Mouse (Mus musculus): ENCODE results near the gene Spink4. TPM values are rescaled to one million over a fixed set of nuclear protein-coding genes. Genes with fewer than 3 reads are reported as not detected.
"Not testable (repeated sequence)": the region's sequence is repeated elsewhere in the genome, so short reads cannot be mapped to it uniquely, and the experiment has no call there.

The Spink4 gene
- polyA plus RNA-seq, 1 experiment from 2014 or later = not detected

DNA sequence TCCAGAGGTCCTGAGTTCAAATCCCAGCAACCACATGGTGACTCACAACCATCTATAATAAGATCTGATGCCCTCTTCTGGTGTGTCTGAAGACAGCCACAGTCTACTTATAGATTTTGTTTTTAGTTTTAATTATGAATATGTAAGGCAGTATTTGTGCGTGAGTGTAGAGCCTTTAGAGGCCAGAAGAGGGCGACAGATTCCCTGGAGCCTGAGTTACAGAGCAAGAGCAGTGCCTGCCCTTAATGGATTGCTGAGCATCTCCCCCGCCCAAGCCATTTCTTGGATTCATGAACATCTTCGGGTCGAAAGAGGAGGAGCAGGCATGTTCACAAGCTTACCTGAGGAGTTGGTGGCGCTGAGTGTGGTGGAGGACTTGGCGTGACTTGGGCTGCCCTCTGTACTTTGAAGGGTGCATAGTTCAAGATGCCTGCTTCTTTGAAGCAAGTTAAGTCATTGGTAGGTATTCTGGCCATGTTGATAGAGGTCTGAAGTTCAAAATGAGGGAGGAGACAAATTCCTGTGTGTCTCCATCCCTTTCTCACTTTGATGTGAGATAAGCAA lies 3.2 kb upstream of the Spink4 start:
- Histone ChIP-seq H3K9ac (ENCODE audit: low read length) (no peak overlapping the region), H3K4me3 (ENCODE audit: low read depth, low read length) (no peak overlapping the region), H3K9me3 (ENCODE audit: control insufficient read depth, low read length) (no peaks in the 10 kb centered on the region), H3K4me2 (ENCODE audit: low read depth, low read length, severe bottlenecking) (no peak overlapping the region), H3K36me3 (ENCODE audit: control insufficient read depth, insufficient read depth, low read length) (no peaks in the 10 kb centered on the region), H3K27ac (ENCODE audit: low read depth, low read length) (no peak overlapping the region), H3K27me3 (ENCODE audit: control insufficient read depth, insufficient read depth, low read length) (no peaks in the 10 kb centered on the region), H3K4me1 (replicated peaks; ENCODE audit: control insufficient read depth, insufficient read depth, low read length) (no peaks in the 10 kb centered on the region)
- ATAC-seq (replicated peaks; ENCODE audit: low FRiP score) (no peak), DNase-seq (ENCODE audit: low spot score) (no peak)
- WGBS = 87% methylated on average over 7 of the region's 7 CpGs

- Histone ChIP-seq H3K9ac (ENCODE audit: low read length) (no peak overlapping the region), H3K4me2 (ENCODE audit: low read depth, low read length, severe bottlenecking) (no peak overlapping the region), H3K9me3 (ENCODE audit: control insufficient read depth, low read length) (no peaks in the 10 kb centered on the region), H3K4me1 (replicated peaks; ENCODE audit: control insufficient read depth, insufficient read depth, low read length) (no peaks in the 10 kb centered on the region), H3K27ac (ENCODE audit: low read depth, low read length) (no peak overlapping the region), H3K4me3 (ENCODE audit: low read depth, low read length) (no peak overlapping the region), H3K27me3 (ENCODE audit: control insufficient read depth, insufficient read depth, low read length) (no peaks in the 10 kb centered on the region), H3K36me3 (ENCODE audit: control insufficient read depth, insufficient read depth, low read length) (no peaks in the 10 kb centered on the region)
- 81% methylated on average over 2 of the region's 2 CpGs for WGBS
- no peak for ATAC-seq (replicated peaks; ENCODE audit: low FRiP score)
- no peak for DNase-seq (ENCODE audit: low spot score)
Observed at GRCm38 (mm10) chr4:40920576-40920975, 724 bp downstream of the Spink4 start.

GRCm38 (mm10) chr4:40921288-40921687 lies 1.4 kb downstream of the Spink4 start:
- no peak for ATAC-seq (replicated peaks; ENCODE audit: low FRiP score)
- DNase-seq (ENCODE audit: low spot score) = no peak
- Histone ChIP-seq H3K4me2 (ENCODE audit: low read depth, low read length, severe bottlenecking) (no peak overlapping the region), H3K9me3 (ENCODE audit: control insufficient read depth, low read length) (no peaks in the 10 kb centered on the region), H3K27ac (ENCODE audit: low read depth, low read length) (no peak overlapping the region), H3K4me1 (replicated peaks; ENCODE audit: control insufficient read depth, insufficient read depth, low read length) (no peaks in the 10 kb centered on the region), H3K9ac (ENCODE audit: low read length) (no peak overlapping the region), H3K4me3 (ENCODE audit: low read depth, low read length) (no peak overlapping the region), H3K36me3 (ENCODE audit: control insufficient read depth, insufficient read depth, low read length) (no peaks in the 10 kb centered on the region), H3K27me3 (ENCODE audit: control insufficient read depth, insufficient read depth, low read length) (no peaks in the 10 kb centered on the region)
- WGBS = 80% methylated on average over 3 of the region's 3 CpGs

GRCm38 (mm10) chr4:40923087-40923651 lies 3.3 kb downstream of the Spink4 start:
- 80% methylated on average over 6 of the region's 6 CpGs for WGBS
- H3K9me3 ChIP-seq (ENCODE audit: control insufficient read depth, low read length) = no peaks in the 10 kb centered on the region
- ATAC-seq (replicated peaks; ENCODE audit: low FRiP score) (no peak), DNase-seq (ENCODE audit: low spot score) (no peak)
- H3K4me2 ChIP-seq (ENCODE audit: low read depth, low read length, severe bottlenecking) = no peak overlapping the region
- H3K27me3 ChIP-seq (ENCODE audit: control insufficient read depth, insufficient read depth, low read length) = no peaks in the 10 kb centered on the region
- no peaks in the 10 kb centered on the region for H3K36me3 ChIP-seq (ENCODE audit: control insufficient read depth, insufficient read depth, low read length)
- no peak overlapping the region for H3K27ac ChIP-seq (ENCODE audit: low read depth, low read length)
- H3K9ac ChIP-seq (ENCODE audit: low read length) = no peak overlapping the region
- no peak overlapping the region for H3K4me3 ChIP-seq (ENCODE audit: low read depth, low read length)
- H3K4me1 ChIP-seq (replicated peaks; ENCODE audit: control insufficient read depth, insufficient read depth, low read length) = no peaks in the 10 kb centered on the region

- no peaks in the 10 kb centered on the region for H3K4me1 ChIP-seq (replicated peaks; ENCODE audit: control insufficient read depth, insufficient read depth, low read length)
- H3K4me3 ChIP-seq (ENCODE audit: low read depth, low read length) = no peak overlapping the region
- no peaks in the 10 kb centered on the region for H3K27me3 ChIP-seq (ENCODE audit: control insufficient read depth, insufficient read depth, low read length)
- no peak overlapping the region for H3K9ac ChIP-seq (ENCODE audit: low read length)
- no peak overlapping the region for H3K27ac ChIP-seq (ENCODE audit: low read depth, low read length)
- no peak overlapping the region for H3K4me2 ChIP-seq (ENCODE audit: low read depth, low read length, severe bottlenecking)
- 50% methylated on average over 3 of the region's 3 CpGs for WGBS
- DNase-seq (ENCODE audit: low spot score) (no peak), ATAC-seq (replicated peaks; ENCODE audit: low FRiP score) (no peak)
- H3K9me3 ChIP-seq (ENCODE audit: control insufficient read depth, low read length) = no peaks in the 10 kb centered on the region
- no peaks in the 10 kb centered on the region for H3K36me3 ChIP-seq (ENCODE audit: control insufficient read depth, insufficient read depth, low read length)
Observed at GRCm38 (mm10) chr4:40925568-40925967, 5.7 kb downstream of the Spink4 start.

DNA sequence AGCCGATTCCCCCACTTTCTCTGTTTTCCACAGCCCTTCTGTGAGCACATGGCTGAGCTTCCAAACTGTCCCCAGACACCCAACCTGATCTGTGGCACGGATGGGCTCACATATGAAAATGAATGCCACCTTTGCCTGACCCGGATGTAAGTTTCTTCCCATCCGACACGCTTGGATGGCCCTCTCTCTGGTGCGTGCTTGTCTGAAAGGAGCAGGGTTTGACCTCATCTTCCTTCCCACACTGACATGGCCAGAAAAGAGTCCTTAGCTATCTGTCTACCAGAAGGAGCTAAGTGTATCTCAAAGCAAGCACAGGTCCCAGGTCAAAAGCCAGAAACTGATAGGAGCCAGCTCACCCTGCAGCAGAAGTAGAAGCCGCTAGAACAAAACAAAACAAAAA lies 9.2 kb downstream of the Spink4 start:
- Histone ChIP-seq H3K9ac (ENCODE audit: low read length) (no peak overlapping the region), H3K4me1 (replicated peaks; ENCODE audit: control insufficient read depth, insufficient read depth, low read length) (no peaks in the 10 kb centered on the region), H3K27ac (ENCODE audit: low read depth, low read length) (no peak overlapping the region), H3K4me3 (ENCODE audit: low read depth, low read length) (no peak overlapping the region), H3K9me3 (ENCODE audit: control insufficient read depth, low read length) (no peaks in the 10 kb centered on the region), H3K36me3 (ENCODE audit: control insufficient read depth, insufficient read depth, low read length) (no peaks in the 10 kb centered on the region; the same call in 1 of the 2 replicates), H3K27me3 (ENCODE audit: control insufficient read depth, insufficient read depth, low read length) (no peaks in the 10 kb centered on the region), H3K4me2 (ENCODE audit: low read depth, low read length, severe bottlenecking) (no peak overlapping the region)
- ATAC-seq (replicated peaks; ENCODE audit: low FRiP score) (no peak), DNase-seq (ENCODE audit: low spot score) (no peak)
- whole genome bisulfite sequencing = 88% methylated on average over 7 of the region's 7 CpGs

DNA sequence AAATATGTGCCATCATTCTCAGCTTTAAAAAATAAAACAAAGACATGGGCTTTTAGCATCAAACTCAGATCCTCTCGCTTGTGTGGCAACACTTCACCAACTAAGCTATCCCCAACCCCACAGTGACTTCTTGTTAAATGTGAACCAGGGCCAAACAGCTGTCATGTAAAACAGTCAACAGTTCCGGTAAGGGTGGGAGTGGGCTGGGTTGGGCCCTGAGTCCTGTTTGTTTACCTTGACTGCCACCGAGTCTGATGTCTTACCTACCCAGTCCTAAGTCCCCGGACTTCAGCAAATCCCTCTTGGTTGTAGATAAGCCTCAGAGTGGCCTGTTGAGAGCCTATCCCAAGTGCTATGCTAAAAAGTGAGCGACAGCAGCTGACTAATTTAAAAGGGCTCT lies 13.8 kb downstream of the Spink4 start:
- no peak for ATAC-seq (replicated peaks; ENCODE audit: low FRiP score)
- no peak overlapping the region for H3K27ac ChIP-seq (ENCODE audit: low read depth, low read length)
- peaks cover 3% of the 10 kb centered on the region; the same call in 1 of the 2 replicates for H3K36me3 ChIP-seq (ENCODE audit: control insufficient read depth, insufficient read depth, low read length)

DNA sequence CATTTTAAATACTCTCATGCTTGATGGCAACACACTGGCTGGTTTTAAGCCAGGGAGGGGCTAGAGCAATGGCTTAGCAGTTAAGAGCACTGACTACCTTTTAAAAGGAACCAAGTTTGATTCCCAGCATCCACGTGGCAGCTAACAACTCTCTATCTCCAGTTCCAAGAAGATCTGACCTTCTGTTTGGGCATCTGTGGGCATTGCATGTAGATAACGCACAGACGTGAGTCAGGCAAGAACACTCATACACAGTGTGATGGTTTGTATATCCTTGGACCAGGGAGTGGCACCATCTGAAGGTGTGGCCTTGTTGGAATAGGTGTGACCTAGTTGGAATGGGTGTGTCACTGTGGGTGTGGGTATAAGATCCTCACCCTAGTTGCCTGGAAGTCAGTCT lies 14.5 kb downstream of the Spink4 start:
- not testable (repeated sequence) for H3K27me3 ChIP-seq (ENCODE audit: control insufficient read depth, insufficient read depth, low read length); H3K9ac ChIP-seq (ENCODE audit: low read length); H3K27ac ChIP-seq (ENCODE audit: low read depth, low read length); ATAC-seq (replicated peaks; ENCODE audit: low FRiP score); H3K4me1 ChIP-seq (replicated peaks; ENCODE audit: control insufficient read depth, insufficient read depth, low read length); H3K36me3 ChIP-seq (ENCODE audit: control insufficient read depth, insufficient read depth, low read length); H3K4me2 ChIP-seq (ENCODE audit: low read depth, low read length, severe bottlenecking); H3K9me3 ChIP-seq (ENCODE audit: control insufficient read depth, low read length); H3K4me3 ChIP-seq (ENCODE audit: low read depth, low read length); DNase-seq (ENCODE audit: low spot score)
- 94% methylated on average over 3 of the region's 3 CpGs for WGBS

More for the DNA sequence above, 13.8 kb downstream of the Spink4 start:
- Histone ChIP-seq H3K4me1 (replicated peaks; ENCODE audit: control insufficient read depth, insufficient read depth, low read length) (no peaks in the 10 kb centered on the region), H3K4me3 (ENCODE audit: low read depth, low read length) (no peak overlapping the region), H3K4me2 (ENCODE audit: low read depth, low read length, severe bottlenecking) (no peak overlapping the region), H3K9me3 (ENCODE audit: control insufficient read depth, low read length) (no peaks in the 10 kb centered on the region), H3K27me3 (ENCODE audit: control insufficient read depth, insufficient read depth, low read length) (no peaks in the 10 kb centered on the region), H3K9ac (ENCODE audit: low read length) (no peak overlapping the region)
- 89% methylated on average over 5 of the region's 5 CpGs for WGBS
- no peak for DNase-seq (ENCODE audit: low spot score)

- WGBS = 90% methylated on average over 9 of the region's 9 CpGs
- H3K4me3 ChIP-seq (ENCODE audit: low read depth, low read length) = no peak overlapping the region
- H3K9me3 ChIP-seq (ENCODE audit: control insufficient read depth, low read length) = no peaks in the 10 kb centered on the region; the same call in 1 of the 2 replicates
- H3K9ac ChIP-seq (ENCODE audit: low read length) = no peak overlapping the region
- H3K4me1 ChIP-seq (replicated peaks; ENCODE audit: control insufficient read depth, insufficient read depth, low read length) = no peaks in the 10 kb centered on the region
- H3K27ac ChIP-seq (ENCODE audit: low read depth, low read length) = no peak overlapping the region
- H3K36me3 ChIP-seq (ENCODE audit: control insufficient read depth, insufficient read depth, low read length) = peaks cover 19% of the 10 kb centered on the region
- DNase-seq (ENCODE audit: low spot score) (no peak), ATAC-seq (replicated peaks; ENCODE audit: low FRiP score) (no peak)
- no peaks in the 10 kb centered on the region for H3K27me3 ChIP-seq (ENCODE audit: control insufficient read depth, insufficient read depth, low read length)
- H3K4me2 ChIP-seq (ENCODE audit: low read depth, low read length, severe bottlenecking) = no peak overlapping the region
Observed at GRCm38 (mm10) chr4:40936175-40936839, 16.5 kb downstream of the Spink4 start.
